Mouse (Mus musculus): ENCODE results near the gene Ripor3. TPM values are rescaled to one million over a fixed set of nuclear protein-coding genes. Genes with fewer than 3 reads are reported as not detected.

Gene Ripor3
- polyA plus RNA-seq, 2 experiments, result 5.3 to 21.0 TPM

GRCm38 (mm10) chr2:168042019-168042418, 31.6 kb upstream of the Ripor3 start:
- Histone ChIP-seq H3K4me3 (replicated peaks; ENCODE audit: low read length) (no peak overlapping the region), H3K36me3 (ENCODE audit: control insufficient read depth, insufficient read depth, low read length) (no peaks in the 10 kb centered on the region), H3K27ac (replicated peaks; ENCODE audit: low read depth, low read length) (no peak overlapping the region), H3K9me3 (ENCODE audit: control insufficient read depth, low read length) (no peaks in the 10 kb centered on the region), H3K27me3 (ENCODE audit: control insufficient read depth, insufficient read depth, low read length) (no peaks in the 10 kb centered on the region), H3K9ac (ENCODE audit: low read depth, low read length, severe bottlenecking) (no peak overlapping the region), H3K4me2 (replicated peaks; ENCODE audit: low read depth, low read length, severe bottlenecking) (no peak overlapping the region), H3K4me1 (ENCODE audit: control insufficient read depth, insufficient read depth, low read length) (peaks cover 25% of the 10 kb centered on the region)
- TF ChIP-seq POLR2A (IDR thresholded peaks at IDR 0.05; ENCODE audit: borderline replicate concordance, extremely low read depth, insufficient read depth, insufficient read length), result no peak
- DNase-seq (ENCODE audit: low spot score) (no peak), ATAC-seq (ENCODE audit: low FRiP score, low read depth) (no peak)
- WGBS, result 86% methylated on average over 6 of the region's 6 CpGs

- Histone ChIP-seq H3K9ac (ENCODE audit: low read depth, low read length, severe bottlenecking) (no peak overlapping the region), H3K9me3 (ENCODE audit: control insufficient read depth, low read length) (no peaks in the 10 kb centered on the region), H3K27me3 (ENCODE audit: control insufficient read depth, insufficient read depth, low read length) (no peaks in the 10 kb centered on the region), H3K4me3 (replicated peaks; ENCODE audit: low read length) (no peak overlapping the region), H3K4me1 (ENCODE audit: control insufficient read depth, insufficient read depth, low read length) (peaks cover 17% of the 10 kb centered on the region), H3K27ac (replicated peaks; ENCODE audit: low read depth, low read length) (no peak overlapping the region), H3K36me3 (ENCODE audit: control insufficient read depth, insufficient read depth, low read length) (no peaks in the 10 kb centered on the region), H3K4me2 (replicated peaks; ENCODE audit: low read depth, low read length, severe bottlenecking) (no peak overlapping the region)
- no peak for DNase-seq (ENCODE audit: low spot score)
- no peak for TF ChIP-seq POLR2A (IDR thresholded peaks at IDR 0.05; ENCODE audit: borderline replicate concordance, extremely low read depth, insufficient read depth, insufficient read length)
- WGBS, result 41% methylated on average over 3 of the region's 3 CpGs
- no peak for ATAC-seq (ENCODE audit: low FRiP score, low read depth)
Observed at GRCm38 (mm10) chr2:168040751-168041150, 30.3 kb upstream of the Ripor3 start.

- Histone ChIP-seq H3K27me3 (ENCODE audit: control insufficient read depth, insufficient read depth, low read length) (no peaks in the 10 kb centered on the region), H3K4me3 (replicated peaks; ENCODE audit: low read length) (no peak overlapping the region), H3K4me2 (replicated peaks; ENCODE audit: low read depth, low read length, severe bottlenecking) (no peak overlapping the region), H3K9ac (ENCODE audit: low read depth, low read length, severe bottlenecking) (no peak overlapping the region), H3K36me3 (ENCODE audit: control insufficient read depth, insufficient read depth, low read length) (no peaks in the 10 kb centered on the region), H3K4me1 (ENCODE audit: control insufficient read depth, insufficient read depth, low read length) (0 out of 2 replicates have a peak, but pooled peaks cover 5% of the 10 kb centered on the region), H3K9me3 (ENCODE audit: control insufficient read depth, low read length) (no peaks in the 10 kb centered on the region), H3K27ac (replicated peaks; ENCODE audit: low read depth, low read length) (no peak overlapping the region)
- DNase-seq (ENCODE audit: low spot score) (no peak), ATAC-seq (ENCODE audit: low FRiP score, low read depth) (no peak)
- 14% methylated on average over 3 of the region's 3 CpGs for WGBS
- TF ChIP-seq POLR2A (IDR thresholded peaks at IDR 0.05; ENCODE audit: borderline replicate concordance, extremely low read depth, insufficient read depth, insufficient read length), result no peak
Observed at GRCm38 (mm10) chr2:168037063-168037462, 26.6 kb upstream of the Ripor3 start.

GRCm38 (mm10) chr2:168035907-168036306, 25.5 kb upstream of the Ripor3 start:
- 0 out of 2 replicates have a peak, but pooled peaks cover 5% of the 10 kb centered on the region for H3K4me1 ChIP-seq (ENCODE audit: control insufficient read depth, insufficient read depth, low read length)
- WGBS, result 89% methylated on average over 6 of the region's 6 CpGs
- TF ChIP-seq POLR2A (IDR thresholded peaks at IDR 0.05; ENCODE audit: borderline replicate concordance, extremely low read depth, insufficient read depth, insufficient read length), result no peak
- no peak overlapping the region for H3K27ac ChIP-seq (replicated peaks; ENCODE audit: low read depth, low read length)
- no peak for ATAC-seq (ENCODE audit: low FRiP score, low read depth)
- H3K4me3 ChIP-seq (replicated peaks; ENCODE audit: low read length), result no peak overlapping the region
- no peaks in the 10 kb centered on the region for H3K9me3 ChIP-seq (ENCODE audit: control insufficient read depth, low read length)
- H3K36me3 ChIP-seq (ENCODE audit: control insufficient read depth, insufficient read depth, low read length), result no peaks in the 10 kb centered on the region
- H3K27me3 ChIP-seq (ENCODE audit: control insufficient read depth, insufficient read depth, low read length), result no peaks in the 10 kb centered on the region
- DNase-seq (ENCODE audit: low spot score), result no peak
- no peak overlapping the region for H3K9ac ChIP-seq (ENCODE audit: low read depth, low read length, severe bottlenecking)
- no peak overlapping the region for H3K4me2 ChIP-seq (replicated peaks; ENCODE audit: low read depth, low read length, severe bottlenecking)

GRCm38 (mm10) chr2:168033905-168034304, 23.5 kb upstream of the Ripor3 start:
- no peak overlapping the region for H3K4me2 ChIP-seq (replicated peaks; ENCODE audit: low read depth, low read length, severe bottlenecking)
- no peak overlapping the region for H3K4me3 ChIP-seq (replicated peaks; ENCODE audit: low read length)
- H3K36me3 ChIP-seq (ENCODE audit: control insufficient read depth, insufficient read depth, low read length), result no peaks in the 10 kb centered on the region
- no peak for TF ChIP-seq POLR2A (IDR thresholded peaks at IDR 0.05; ENCODE audit: borderline replicate concordance, extremely low read depth, insufficient read depth, insufficient read length)
- DNase-seq (ENCODE audit: low spot score) (no peak), ATAC-seq (ENCODE audit: low FRiP score, low read depth) (no peak)
- WGBS, result 44% methylated on average over 10 of the region's 10 CpGs
- no peak overlapping the region for H3K9ac ChIP-seq (ENCODE audit: low read depth, low read length, severe bottlenecking)
- no peak overlapping the region for H3K27ac ChIP-seq (replicated peaks; ENCODE audit: low read depth, low read length)
- 0 out of 2 replicates have a peak, but pooled peaks cover 2% of the 10 kb centered on the region for H3K9me3 ChIP-seq (ENCODE audit: control insufficient read depth, low read length)
- H3K27me3 ChIP-seq (ENCODE audit: control insufficient read depth, insufficient read depth, low read length), result no peaks in the 10 kb centered on the region
- 0 out of 2 replicates have a peak, but pooled peaks cover 5% of the 10 kb centered on the region for H3K4me1 ChIP-seq (ENCODE audit: control insufficient read depth, insufficient read depth, low read length)

- ATAC-seq (ENCODE audit: low FRiP score, low read depth), result no peak
- 62% methylated on average over 2 of the region's 2 CpGs for WGBS
Observed at GRCm38 (mm10) chr2:168031842-168032241, 21.4 kb upstream of the Ripor3 start.

More at GRCm38 (mm10) chr2:168031842-168032241, 21.4 kb upstream of the Ripor3 start:
- TF ChIP-seq POLR2A (IDR thresholded peaks at IDR 0.05; ENCODE audit: borderline replicate concordance, extremely low read depth, insufficient read depth, insufficient read length), result no peak
- Histone ChIP-seq H3K36me3 (ENCODE audit: control insufficient read depth, insufficient read depth, low read length) (no peaks in the 10 kb centered on the region), H3K4me2 (replicated peaks; ENCODE audit: low read depth, low read length, severe bottlenecking) (no peak overlapping the region), H3K27ac (replicated peaks; ENCODE audit: low read depth, low read length) (no peak overlapping the region), H3K27me3 (ENCODE audit: control insufficient read depth, insufficient read depth, low read length) (no peaks in the 10 kb centered on the region), H3K4me3 (replicated peaks; ENCODE audit: low read length) (no peak overlapping the region), H3K9ac (ENCODE audit: low read depth, low read length, severe bottlenecking) (no peak overlapping the region), H3K4me1 (ENCODE audit: control insufficient read depth, insufficient read depth, low read length) (0 out of 2 replicates have a peak, but pooled peaks cover 1% of the 10 kb centered on the region), H3K9me3 (ENCODE audit: control insufficient read depth, low read length) (peaks cover 8% of the 10 kb centered on the region; the same call in 1 of the 2 replicates)
- DNase-seq (ENCODE audit: low spot score), result no peak

Measured in limb, embryonic 14.5 days (tissue).